Mouse (Mus musculus): ENCODE measurements around the gene Pcdh19.
A peak's percentile ranks its signal among the peaks of the same experiment; 100 is the strongest.
"Not testable (repeated sequence)": the region's sequence is repeated elsewhere in the genome, so short reads cannot be mapped to it uniquely, and the experiment has no call there.

Gene Pcdh19

GRCm38 (mm10) chrX:133688840-133689239 is at the start of gene Pcdh19:
Pcdh19 (minus strand) TSS chrX:133688987.
- DNase-seq, result peak in 1 of 2 experiments; percentile 10

- DNase-seq, result no peak
Measured at GRCm38 (mm10) chrX:133735871-133736270, 47.1 kb upstream of the Pcdh19 start.

GRCm38 (mm10) chrX:133734984-133735383 is 46.2 kb upstream of the Pcdh19 start:
- peak in 1 of 2 experiments; percentile 3 for DNase-seq

- DNase-seq, result no peak
Measured at GRCm38 (mm10) chrX:133721517-133721916, 32.7 kb upstream of the Pcdh19 start.

GRCm38 (mm10) chrX:133710621-133711020 is 21.8 kb upstream of the Pcdh19 start:
- no peak for DNase-seq

GRCm38 (mm10) chrX:133702902-133703301 is 14.1 kb upstream of the Pcdh19 start:
- DNase-seq, result no peak

- DNase-seq, result not testable (repeated sequence)
Measured at GRCm38 (mm10) chrX:133697871-133698270, 9.1 kb upstream of the Pcdh19 start.

- no peak for DNase-seq
Measured at GRCm38 (mm10) chrX:133696461-133696860, 7.7 kb upstream of the Pcdh19 start.

GRCm38 (mm10) chrX:133693037-133693760 is 4.4 kb upstream of the Pcdh19 start:
- DNase-seq, result no peak

GRCm38 (mm10) chrX:133692392-133692790 is 3.6 kb upstream of the Pcdh19 start:
- no peak for DNase-seq

GRCm38 (mm10) chrX:133691581-133692391 is 3.0 kb upstream of the Pcdh19 start:
- DNase-seq, result peak in 1 of 2 experiments; percentile 21

GRCm38 (mm10) chrX:133690822-133691221 is 2.0 kb upstream of the Pcdh19 start:
- no peak for DNase-seq

GRCm38 (mm10) chrX:133689576-133690250 is 926 bp upstream of the Pcdh19 start:
- no peak for DNase-seq

GRCm38 (mm10) chrX:133688156-133688555 is 631 bp downstream of the Pcdh19 start:
- DNase-seq, result no peak

GRCm38 (mm10) chrX:133687666-133688151 is 1.1 kb downstream of the Pcdh19 start:
- DNase-seq, result no peak

- DNase-seq, result no peak
Measured at GRCm38 (mm10) chrX:133686533-133687311, 2.1 kb downstream of the Pcdh19 start.

GRCm38 (mm10) chrX:133685572-133685971 is 3.2 kb downstream of the Pcdh19 start:
- DNase-seq, result no peak

- no peak for DNase-seq
Measured at GRCm38 (mm10) chrX:133683961-133684360, 4.8 kb downstream of the Pcdh19 start.

- no peak for DNase-seq
Measured at GRCm38 (mm10) chrX:133675121-133675520, 13.7 kb downstream of the Pcdh19 start.

- no peak for DNase-seq
Measured at GRCm38 (mm10) chrX:133673796-133674195, 15.0 kb downstream of the Pcdh19 start.

- no peak for DNase-seq
Measured at GRCm38 (mm10) chrX:133660111-133660510, 28.7 kb downstream of the Pcdh19 start.

Data from spleen, adult 18-20 months (tissue).